Mouse (Mus musculus) forelimb bud, embryonic 11.5 days (tissue): ENCODE measurements around the gene Bag5.
"Not testable (repeated sequence)": the region's sequence is repeated elsewhere in the genome, so short reads cannot be mapped to it uniquely, and the experiment has no call there.

ENCODE experiments used
- DNase-seq: peaks from one replicate; pipeline ENCODE4 v3.0.0-alpha.2; 2012; ENCODE audit warnings: low read depth, low spot score

Bag5 gene

GRCm38 (mm10) chr12:111675797-111676580, 37.1 kb downstream of the Bag5 start:
- no peak for DNase-seq

GRCm38 (mm10) chr12:111674850-111675486, 38.1 kb downstream of the Bag5 start:
- DNase-seq, result no peak

GRCm38 (mm10) chr12:111672581-111672980, 40.5 kb downstream of the Bag5 start:
- no peak for DNase-seq

- DNase-seq, result peak; percentile 71
Measured at GRCm38 (mm10) chr12:111672176-111672575, 40.9 kb downstream of the Bag5 start, which contains the start of gene Ckb. TSS of gene Ckb (minus strand) at chr12:111672338.

- DNase-seq, result no peak
Measured at GRCm38 (mm10) chr12:111671431-111671902, 41.6 kb downstream of the Bag5 start.

GRCm38 (mm10) chr12:111670976-111671375, 42.1 kb downstream of the Bag5 start:
- no peak for DNase-seq

GRCm38 (mm10) chr12:111670371-111670971, 42.6 kb downstream of the Bag5 start:
- DNase-seq, result no peak

- DNase-seq, result no peak
Measured at GRCm38 (mm10) chr12:111669961-111670360, 43.1 kb downstream of the Bag5 start.

- no peak for DNase-seq
Measured at GRCm38 (mm10) chr12:111669000-111669788, 43.9 kb downstream of the Bag5 start.

- DNase-seq, result peak; percentile 94
Measured at GRCm38 (mm10) chr12:111668457-111668912, 44.6 kb downstream of the Bag5 start.

GRCm38 (mm10) chr12:111667421-111667820, 45.6 kb downstream of the Bag5 start:
- DNase-seq, result no peak

GRCm38 (mm10) chr12:111666380-111666779, 46.7 kb downstream of the Bag5 start:
- no peak for DNase-seq

GRCm38 (mm10) chr12:111665041-111665880, 47.8 kb downstream of the Bag5 start:
- no peak for DNase-seq

GRCm38 (mm10) chr12:111664144-111664634, 48.9 kb downstream of the Bag5 start:
- DNase-seq, result peak; percentile 39

- DNase-seq, result no peak
Measured at GRCm38 (mm10) chr12:111663228-111664143, 49.6 kb downstream of the Bag5 start.

- not testable (repeated sequence) for DNase-seq
Measured at GRCm38 (mm10) chr12:111661554-111661953, 51.5 kb downstream of the Bag5 start.

GRCm38 (mm10) chr12:111660628-111661027, 52.4 kb downstream of the Bag5 start:
- DNase-seq, result no peak
